Mouse (Mus musculus): ENCODE results near the gene Fam102a.

Gene Fam102a

DNA sequence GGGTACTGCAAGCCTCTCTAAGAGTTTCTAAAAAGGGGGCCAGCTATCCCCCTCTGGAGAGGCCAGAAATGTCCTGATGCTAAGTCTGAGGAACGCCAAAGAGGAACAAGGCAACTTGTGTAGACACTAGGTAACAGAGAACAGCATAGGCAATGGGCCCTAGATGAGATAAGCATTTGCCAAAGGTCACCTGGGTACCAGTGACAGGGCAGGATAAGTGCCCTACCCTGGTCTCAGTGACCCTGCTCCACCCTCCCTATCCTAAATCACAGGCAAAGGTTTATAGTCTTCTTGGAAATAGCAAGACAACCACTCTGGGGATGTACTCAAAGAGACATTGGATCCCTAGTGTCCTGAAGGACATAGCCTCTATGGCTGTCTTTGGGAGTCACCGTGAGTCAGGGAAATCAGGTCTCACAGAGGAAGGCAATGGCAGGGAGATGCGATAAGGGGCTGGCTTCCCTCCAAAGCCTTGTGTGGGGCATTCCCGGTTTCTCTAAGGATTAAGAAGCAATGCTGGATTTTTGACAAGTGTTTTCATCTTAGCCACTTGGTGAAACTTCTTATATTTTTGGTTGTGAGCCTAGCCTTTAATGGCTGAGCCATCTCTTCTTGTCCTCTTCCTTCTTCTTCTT is 17.8 kb upstream of the Fam102a start:
- no peak for DNase-seq

GRCm38 (mm10) chr2:32520034-32520990 is 14.8 kb upstream of the Fam102a start:
- DNase-seq = no peak

GRCm38 (mm10) chr2:32524536-32525031 is 10.5 kb upstream of the Fam102a start:
- DNase-seq = peak; percentile 50

- DNase-seq = no peak
These were observed 9.3 kb upstream of the Fam102a start for GRCm38 (mm10) chr2:32525816-32526215.

GRCm38 (mm10) chr2:32527468-32527966 is 7.6 kb upstream of the Fam102a start:
- peak; percentile 63 for DNase-seq

GRCm38 (mm10) chr2:32528326-32528725 is 6.8 kb upstream of the Fam102a start:
- DNase-seq = no peak

GRCm38 (mm10) chr2:32530479-32530878 is 4.7 kb upstream of the Fam102a start:
- DNase-seq = no peak

DNA sequence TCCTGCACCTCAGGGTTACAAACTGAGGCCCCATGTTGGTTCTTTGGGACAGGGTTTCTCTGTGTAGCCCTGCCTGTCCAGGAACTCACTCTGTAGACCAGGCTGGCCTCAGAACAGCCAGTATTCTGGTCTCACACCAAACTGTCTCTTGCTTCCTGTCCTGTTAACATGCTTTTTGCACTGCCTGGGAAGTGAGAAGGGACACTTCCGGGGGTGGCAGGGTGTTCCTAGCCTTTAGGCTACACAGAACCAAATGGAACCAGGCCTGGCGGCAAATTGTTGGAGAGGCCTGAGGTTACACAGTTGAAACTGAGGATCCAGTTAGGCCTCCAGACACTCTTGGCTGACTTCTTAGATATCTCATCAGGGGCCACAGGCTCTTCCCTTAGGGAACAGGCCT is 2.0 kb upstream of the Fam102a start:
- DNase-seq = no peak

DNA sequence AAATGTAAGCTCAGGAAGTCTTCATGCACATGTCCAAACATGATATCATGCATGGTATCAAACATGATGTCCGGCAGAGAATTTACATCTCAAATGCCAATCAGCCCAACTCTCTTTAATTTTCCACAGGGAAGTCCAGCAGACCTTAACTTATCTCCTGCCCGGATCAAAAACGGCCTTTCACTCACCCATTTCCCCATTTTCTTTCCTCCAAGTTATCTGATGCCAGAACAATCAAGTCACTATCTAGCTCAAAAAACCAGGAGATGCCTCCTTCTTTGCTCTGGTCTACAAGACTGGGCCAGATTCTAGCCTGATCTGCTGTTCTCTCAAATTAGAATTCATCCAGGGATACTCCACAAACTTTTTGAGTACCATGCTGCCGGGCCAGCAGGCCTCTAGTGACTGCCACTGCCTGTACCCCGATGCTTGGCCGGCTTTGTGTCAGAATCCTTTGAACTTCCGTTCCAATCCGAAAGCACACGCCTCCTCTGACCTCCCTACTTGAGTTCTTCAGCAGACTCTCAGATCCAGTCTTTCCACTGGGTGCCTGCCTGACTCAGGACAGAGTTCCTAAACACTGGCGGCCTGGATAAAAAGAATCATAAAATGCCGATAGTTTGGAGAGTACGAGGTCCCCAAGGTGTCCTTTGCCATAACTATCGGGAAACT is 935 bp upstream of the Fam102a start:
- peak; percentile 70 for DNase-seq

DNA sequence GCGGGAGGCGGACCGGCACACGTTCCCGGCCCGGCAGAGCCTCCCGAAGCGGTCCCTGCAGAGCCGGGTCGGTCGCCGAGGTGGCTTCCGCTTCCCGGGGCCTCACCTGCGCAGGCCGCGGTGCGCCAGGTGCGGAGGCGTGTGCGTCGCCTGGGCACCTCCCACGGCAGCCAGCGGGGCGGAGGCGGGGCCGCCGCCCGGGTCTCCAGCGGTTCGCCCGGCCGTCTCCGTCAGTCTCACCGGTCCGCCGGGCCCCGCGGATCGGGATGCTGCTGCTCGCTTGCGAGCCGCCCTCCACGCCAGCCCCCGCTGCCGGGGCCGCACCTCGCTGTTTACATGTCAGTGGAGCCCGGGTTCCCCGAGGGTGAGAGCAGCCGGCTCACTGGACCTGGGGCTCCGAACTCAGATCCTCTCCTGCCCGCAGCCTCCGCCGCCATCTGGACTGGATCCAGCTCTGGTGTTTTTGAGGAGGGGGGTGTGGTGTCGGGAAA is 414 bp downstream of the Fam102a start:
- peak; percentile 84 for DNase-seq

DNA sequence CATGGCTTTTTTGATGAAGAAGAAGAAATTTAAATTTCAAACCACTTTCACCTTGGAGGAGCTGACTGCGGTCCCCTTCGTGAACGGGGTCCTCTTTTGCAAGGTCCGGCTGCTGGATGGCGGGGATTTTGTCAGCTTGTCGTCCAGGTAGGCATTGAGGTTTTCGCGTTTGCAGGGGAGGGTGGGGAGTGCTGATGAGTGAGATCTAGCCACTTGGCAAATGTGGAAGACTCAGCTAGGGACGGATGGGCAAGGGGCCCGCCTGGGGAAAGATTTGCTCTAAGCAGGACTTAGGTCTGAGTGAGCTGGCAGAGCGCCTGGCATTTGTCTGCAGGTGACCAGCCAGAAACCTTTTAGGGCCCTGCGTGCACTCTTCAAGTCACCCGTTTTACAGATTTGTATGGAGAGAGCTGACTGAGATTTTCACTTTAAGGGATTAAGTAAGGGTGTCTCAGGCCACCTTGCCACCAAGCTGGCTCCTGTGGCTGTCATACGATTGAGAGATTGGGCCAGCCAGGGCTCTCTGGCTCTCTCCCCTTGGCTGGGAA is 1.0 kb downstream of the Fam102a start:
- DNase-seq = peak; percentile 75

GRCm38 (mm10) chr2:32536634-32537359 is 1.7 kb downstream of the Fam102a start:
- peak; percentile 70 for DNase-seq

GRCm38 (mm10) chr2:32537360-32537905 is 2.3 kb downstream of the Fam102a start:
- DNase-seq = peak; percentile 53

DNA sequence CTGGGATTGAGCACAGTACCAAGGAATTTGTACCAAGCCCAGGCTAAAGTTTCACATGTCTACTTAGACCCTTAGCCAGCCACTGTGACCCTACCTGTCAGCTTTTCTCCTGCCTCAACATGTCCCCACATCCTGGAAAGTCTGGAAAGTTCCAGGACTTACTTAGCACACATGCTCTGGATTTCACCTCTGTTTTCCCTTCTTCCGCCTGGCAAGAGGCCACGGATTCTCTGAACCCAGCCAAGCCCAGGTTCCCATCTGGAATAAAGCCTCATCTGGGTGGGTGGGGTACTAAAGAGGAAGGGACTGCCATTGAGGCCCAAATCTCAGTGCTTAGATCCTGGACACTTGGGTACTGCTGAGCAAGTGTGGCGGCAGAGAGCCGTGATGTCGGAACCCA is 2.8 kb downstream of the Fam102a start:
- peak; percentile 67 for DNase-seq

- peak; percentile 37 for DNase-seq
These were observed 3.3 kb downstream of the Fam102a start for GRCm38 (mm10) chr2:32538461-32538860.

DNA sequence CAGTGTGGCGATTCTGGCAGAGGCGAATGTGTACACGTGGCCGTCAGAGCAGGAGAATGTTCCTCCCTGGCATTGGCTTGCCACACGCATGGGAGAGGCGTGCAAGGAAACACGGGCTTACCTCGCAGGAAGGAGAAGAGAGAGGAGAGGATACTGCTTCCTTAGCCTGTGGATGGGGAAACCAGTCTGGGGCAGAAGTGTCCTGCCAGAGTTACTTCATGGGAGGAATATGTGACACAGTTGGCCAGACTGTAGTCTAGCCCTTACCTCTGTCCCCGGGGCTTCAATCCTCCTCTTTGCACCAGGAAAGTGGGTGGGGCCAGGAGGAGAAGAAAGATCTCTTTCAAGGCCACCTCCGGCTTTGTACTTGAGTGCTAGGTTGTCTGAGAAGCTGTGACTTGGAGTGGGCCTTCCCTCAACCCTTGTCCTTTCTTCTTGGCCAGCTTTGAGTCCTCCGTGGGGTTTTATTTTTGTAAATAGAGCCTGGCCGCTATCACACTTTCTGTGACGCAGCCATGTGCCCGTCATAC is 4.4 kb downstream of the Fam102a start:
- no peak for DNase-seq

- no peak for DNase-seq
These were observed 6.3 kb downstream of the Fam102a start for GRCm38 (mm10) chr2:32541333-32541908.

DNA sequence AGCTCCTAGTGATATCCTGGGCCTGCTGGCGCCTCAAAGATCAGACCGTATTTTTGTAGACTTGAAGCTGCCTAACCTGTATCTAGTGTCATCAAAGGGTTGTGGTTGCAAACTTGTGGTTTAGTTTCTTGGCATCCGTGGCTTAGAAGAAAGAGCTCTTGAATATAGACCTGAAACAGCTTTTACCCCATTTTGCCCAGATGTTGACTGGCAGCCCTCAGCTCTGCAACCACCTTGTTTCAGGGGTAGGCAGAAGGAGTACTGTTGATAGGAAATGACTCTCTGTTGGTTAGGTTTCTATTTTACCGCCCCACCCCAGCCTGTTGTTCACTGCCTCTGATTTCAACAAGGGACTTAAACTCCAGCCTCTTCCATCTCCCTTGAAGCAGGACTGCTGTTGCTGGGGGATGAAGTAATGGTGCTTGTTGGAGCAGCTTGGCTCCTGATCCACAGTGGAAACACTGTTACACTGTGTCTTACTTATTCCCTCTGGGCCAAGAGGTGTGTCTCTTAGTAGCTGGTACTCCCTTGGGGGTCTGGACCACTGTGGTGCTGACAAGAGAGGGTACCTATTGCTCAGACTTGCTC is 6.9 kb downstream of the Fam102a start:
- no peak for DNase-seq

DNA sequence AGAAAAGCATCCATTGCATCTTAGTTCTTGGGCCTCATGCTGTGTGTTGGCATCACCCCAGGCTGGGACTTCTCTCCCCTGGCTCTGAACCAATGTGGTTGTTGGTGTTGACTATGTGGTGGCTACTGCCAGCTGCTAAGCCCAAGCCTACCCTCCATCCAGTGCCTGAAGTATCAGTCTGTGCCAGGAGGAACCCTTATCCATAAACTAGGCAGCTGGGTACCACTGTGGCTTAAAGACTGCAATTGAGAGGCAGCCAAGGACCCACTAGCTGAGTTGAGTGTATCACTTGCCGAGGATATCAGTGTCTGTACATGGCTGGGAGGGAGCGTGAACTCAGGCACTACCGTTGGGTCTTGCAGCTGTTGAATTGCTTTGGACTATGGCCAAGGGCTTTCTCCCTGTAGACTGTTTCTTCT is 7.9 kb downstream of the Fam102a start:
- DNase-seq = no peak

GRCm38 (mm10) chr2:32546951-32547350 is 11.8 kb downstream of the Fam102a start:
- DNase-seq = peak; percentile 19

All from kidney, postnatal 10 days (tissue).